Mouse (Mus musculus): ENCODE results near the gene Ubac1. TPM values are rescaled to one million over a fixed set of nuclear protein-coding genes. Genes with fewer than 3 reads are reported as not detected.

Ubac1 gene
- polyA plus RNA-seq, 1 experiment from 2014 or later: 66.3 TPM

Other genes starting within 250 kb of the Ubac1 start
- not detected in 2 replicates for gene Lcn11, start 244.7 kb downstream of the Ubac1 start, polyA plus RNA-seq (2015; fragmentation: Nextera tagmentation; extraction: Ambion mirVana)
- not detected in 2 replicates for gene Gm13539, start 239.5 kb downstream of the Ubac1 start, polyA plus RNA-seq (2015; fragmentation: Nextera tagmentation; extraction: Ambion mirVana)
- gene Glt6d1, start 205.9 kb downstream of the Ubac1 start, polyA plus RNA-seq (2015; fragmentation: Nextera tagmentation; extraction: Ambion mirVana): not detected in 2 replicates
- not detected in 2 replicates for gene Lcn9, start 198.6 kb downstream of the Ubac1 start, polyA plus RNA-seq (2015; fragmentation: Nextera tagmentation; extraction: Ambion mirVana)
- gene Sohlh1, start 174.5 kb downstream of the Ubac1 start, polyA plus RNA-seq (2015; fragmentation: Nextera tagmentation; extraction: Ambion mirVana): not detected in 2 replicates
- gene Kcnt1, start 158.0 kb downstream of the Ubac1 start, polyA plus RNA-seq (2015; fragmentation: Nextera tagmentation; extraction: Ambion mirVana): 0.24 and 0.46 TPM in 2 replicates
- gene Camsap1, start 38.5 kb downstream of the Ubac1 start, polyA plus RNA-seq (2015; fragmentation: Nextera tagmentation; extraction: Ambion mirVana): 5.6 and 5.8 TPM in 2 replicates
- 9.2 and 10.9 TPM in 2 replicates for gene Nacc2, start 101.5 kb upstream of the Ubac1 start, polyA plus RNA-seq (2015; fragmentation: Nextera tagmentation; extraction: Ambion mirVana)
- not detected in 2 replicates for gene Lhx3, start 186.5 kb upstream of the Ubac1 start, polyA plus RNA-seq (2015; fragmentation: Nextera tagmentation; extraction: Ambion mirVana)
- gene Qsox2, start 215.8 kb upstream of the Ubac1 start, polyA plus RNA-seq (2015; fragmentation: Nextera tagmentation; extraction: Ambion mirVana): 21.0 and 21.2 TPM in 2 replicates